Comparison of ENCODE assay signal across 30 mouse cellular contexts in the genomic region with DNA sequence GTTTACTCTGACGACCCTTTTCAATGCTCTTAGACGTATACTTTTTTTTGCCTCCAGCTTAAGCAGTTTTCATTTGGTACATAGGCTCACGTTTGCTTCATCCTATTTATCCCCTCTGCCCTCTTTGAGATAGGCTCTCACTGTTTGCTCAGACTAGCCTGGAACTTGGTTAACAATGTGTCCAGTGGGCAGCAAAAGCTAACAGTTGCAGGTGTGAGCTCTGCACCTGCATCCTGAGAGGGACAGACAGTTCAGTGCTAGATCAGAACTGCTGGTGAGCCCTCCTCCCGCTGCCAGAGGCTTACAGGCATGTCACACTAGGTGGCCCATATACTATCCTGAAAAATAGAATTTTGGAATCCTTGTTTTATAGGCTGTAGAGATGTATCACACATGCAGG. TPM values are rescaled to one million over a fixed set of nuclear protein-coding genes. Genes with fewer than 3 reads are reported as not detected.
DNase-seq lines count a peak whose midpoint lies in the region; ATAC-seq and TF ChIP-seq lines count a peak whose summit lies in the region.
"Had no signal": no experiment of that assay in that cellular context is flagged by ENCODE, and none has a peak within 500 bp of the region (broad histone marks: within the 10 kb centered on the region; RNA-seq: fewer than 3 reads in every experiment).

No protein-coding gene starts in this region.

- no peak overlapping the region for H3K4me2 ChIP-seq in heart, embryonic 11.5 days
- peak overlapping the region; percentile 25 for H3K4me2 ChIP-seq in midbrain, embryonic 12.5 days (replicated peaks)
- H3K4me2 ChIP-seq in midbrain, postnatal 0 days (ENCODE audit: low read depth, low read length, poor library complexity, severe bottlenecking): no peak overlapping the region
- H3K4me2 ChIP-seq in CH12.LX (ENCODE audit: insufficient read depth, low read depth, poor library complexity, severe bottlenecking): no peak overlapping the region; the same call in 1 of the 2 replicates
- H3K4me2 ChIP-seq: embryonic facial prominence, embryonic 13.5 days; limb, embryonic 13.5 days; liver, embryonic 13.5 days; lung, embryonic 14.5 days; neural tube, embryonic 15.5 days; stomach, embryonic 15.5 days had no signal

- TF ChIP-seq EP300 in CH12.LX (IDR thresholded peaks at IDR 0.05; ENCODE audit: low read length): no peak

- DNase-seq in heart, adult 11 months: peak; percentile 49
- DNase-seq in midbrain, postnatal 0 days (ENCODE audit: low spot score): no peak
- no peak for DNase-seq in CH12.LX (ENCODE audit: extremely low read depth)
- DNase-seq in thymus, postnatal 25 days: peak; percentile 52
- no peak for DNase-seq in spleen, postnatal 36 days (ENCODE audit: low spot score in 2 of 2)
- DNase-seq in urinary bladder, postnatal 36 days (ENCODE audit: low spot score in 2 of 2): no peak
- DNase-seq: adrenal gland, adult 2 months; cerebellum, adult 11 months; cerebellum, postnatal 10 days; gastrocnemius, adult 2 months; heart, postnatal 14 days; kidney, adult 9 months; kidney, postnatal 25 days; liver, embryonic 13.5 days; lung, embryonic 14.5 days; right cerebral cortex, adult 18-20 months; right cerebral cortex, postnatal 4 days had no signal

- peaks cover 18% of the 10 kb centered on the region for H3K4me1 ChIP-seq in heart, embryonic 11.5 days (ENCODE audit: control insufficient read depth, insufficient read depth, low read length)
- peaks cover 37% of the 10 kb centered on the region for H3K4me1 ChIP-seq in midbrain, embryonic 12.5 days
- peaks cover 18% of the 10 kb centered on the region; the same call in 1 of the 2 replicates for H3K4me1 ChIP-seq in midbrain, postnatal 0 days (ENCODE audit: insufficient read depth, low read length)
- H3K4me1 ChIP-seq in CH12.LX (ENCODE audit: control insufficient read depth in 1 of 2, insufficient read depth in 2 of 2): peaks cover 2 to 41% of the 10 kb centered on the region in 2 experiments; a peak in 3 of 4 replicates

- no peaks in the 10 kb centered on the region for H3K36me3 ChIP-seq in heart, embryonic 11.5 days (ENCODE audit: control insufficient read depth, insufficient read depth, low read length)
- peaks cover 17% of the 10 kb centered on the region for H3K36me3 ChIP-seq in midbrain, embryonic 12.5 days
- H3K36me3 ChIP-seq in midbrain, postnatal 0 days (ENCODE audit: insufficient read depth, low read length): peaks cover 4% of the 10 kb centered on the region; the same call in 1 of the 2 replicates
- H3K36me3 ChIP-seq in CH12.LX (replicated peaks in 1 of 2; ENCODE audit: control insufficient read depth in 1 of 2, insufficient read depth in 1 of 2, low read length in 1 of 2): peaks cover 20 to 53% of the 10 kb centered on the region in 2 experiments

- no peak overlapping the region for H3K27ac ChIP-seq in heart, embryonic 11.5 days (ENCODE audit: low read depth, low read length)
- peak overlapping the region; percentile 39; the same call in 1 of the 2 replicates for H3K27ac ChIP-seq in midbrain, embryonic 12.5 days (replicated peaks)
- H3K27ac ChIP-seq in midbrain, postnatal 0 days (ENCODE audit: low read depth, low read length): no peak overlapping the region
- H3K27ac ChIP-seq in CH12.LX (ENCODE audit: insufficient read depth, low read depth): no peak overlapping the region
- H3K27ac ChIP-seq: embryonic facial prominence, embryonic 13.5 days; gastrocnemius, adult 2 months; heart, embryonic 10.5 days; hindbrain, postnatal 0 days; limb, embryonic 13.5 days; liver, embryonic 13.5 days; neural tube, embryonic 15.5 days; stomach, embryonic 15.5 days had no signal

- WGBS in heart, embryonic 11.5 days (ENCODE audit: insufficient replicate concordance): 81% methylated on average over 4 of the region's 4 CpGs
- WGBS in midbrain, embryonic 12.5 days: 41% methylated on average over 4 of the region's 4 CpGs
- WGBS in midbrain, postnatal 0 days: 23% methylated on average over 4 of the region's 4 CpGs

- peak; percentile 36 for TF ChIP-seq POLR2A in CH12.LX (IDR thresholded peaks at IDR 0.05; ENCODE audit: low read depth, low read length)

- no peak overlapping the region for H3K4me3 ChIP-seq in heart, embryonic 11.5 days (ENCODE audit: low read depth, low read length)
- H3K4me3 ChIP-seq in midbrain, embryonic 12.5 days: no peak overlapping the region
- H3K4me3 ChIP-seq in midbrain, postnatal 0 days (ENCODE audit: low read depth, low read length): no peak overlapping the region
- no peak overlapping the region for H3K4me3 ChIP-seq in CH12.LX (replicated peaks in 1 of 3; ENCODE audit: low read depth in 2 of 3, low read length in 2 of 3, poor library complexity in 1 of 3)
- H3K4me3 ChIP-seq: embryonic facial prominence, embryonic 13.5 days; erythroblast, embryonic 14.5 days; gastrocnemius, adult 2 months; heart, embryonic 10.5 days; limb, embryonic 13.5 days; liver, embryonic 13.5 days; myocyte; neural tube, embryonic 15.5 days; stomach, embryonic 15.5 days had no signal

- dilution Hi-C loops in CH12.LX (cut with MboI; ENCODE audit: extremely low pct_ligation_motif_present, extremely low pct_unique_long_range_greater_than_20kb, low sequenced_read_pairs): no loop called here

- no peak overlapping the region for H3K9ac ChIP-seq in heart, embryonic 11.5 days (ENCODE audit: low read depth, low read length)
- H3K9ac ChIP-seq in midbrain, embryonic 12.5 days (replicated peaks): peak overlapping the region; percentile 20; the same call in 1 of the 2 replicates
- H3K9ac ChIP-seq in midbrain, postnatal 0 days (replicated peaks; ENCODE audit: low read length, poor library complexity, severe bottlenecking): no peak overlapping the region
- H3K9ac ChIP-seq in CH12.LX (ENCODE audit: insufficient read depth, low read depth): 0 out of 2 replicates have a peak overlapping the region, but pooled peaks have one; percentile 17
- H3K9ac ChIP-seq: embryonic facial prominence, embryonic 13.5 days; limb, embryonic 13.5 days; liver, embryonic 13.5 days; lung, embryonic 14.5 days; neural tube, embryonic 15.5 days; stomach, embryonic 15.5 days had no signal

- peaks cover 95% of the 10 kb centered on the region for H3K79me2 ChIP-seq in CH12.LX (replicated peaks; ENCODE audit: control insufficient read depth, extremely low read depth, insufficient read depth, poor library complexity, severe bottlenecking)

- H3K9me3 ChIP-seq in heart, embryonic 11.5 days (replicated peaks; ENCODE audit: control insufficient read depth, low read length): no peaks in the 10 kb centered on the region
- no peaks in the 10 kb centered on the region for H3K9me3 ChIP-seq in midbrain, embryonic 12.5 days
- no peaks in the 10 kb centered on the region for H3K9me3 ChIP-seq in midbrain, postnatal 0 days (ENCODE audit: low read length)
- no peaks in the 10 kb centered on the region for H3K9me3 ChIP-seq in CH12.LX (replicated peaks; ENCODE audit: low read length)
- H3K9me3 ChIP-seq: embryonic facial prominence, embryonic 13.5 days; G1E; heart, embryonic 10.5 days; limb, embryonic 13.5 days; liver, embryonic 13.5 days; neural tube, embryonic 15.5 days; stomach, embryonic 15.5 days had no signal

- in situ Hi-C loops in CH12.LX (cut with MboI; ENCODE audit: low pct_ligation_motif_present, low pct_unique_long_range_greater_than_20kb, low sequenced_read_pairs): no loop called here

- no peaks in the 10 kb centered on the region for H3K27me3 ChIP-seq in heart, embryonic 11.5 days (ENCODE audit: control insufficient read depth, insufficient read depth, low read length)
- H3K27me3 ChIP-seq in midbrain, embryonic 12.5 days: no peaks in the 10 kb centered on the region
- no peaks in the 10 kb centered on the region for H3K27me3 ChIP-seq in midbrain, postnatal 0 days (ENCODE audit: insufficient read depth, low read length)
- H3K27me3 ChIP-seq in CH12.LX (replicated peaks): no peaks in the 10 kb centered on the region
- H3K27me3 ChIP-seq: embryonic facial prominence, embryonic 13.5 days; limb, embryonic 13.5 days; liver, embryonic 13.5 days; neural tube, embryonic 15.5 days; stomach, embryonic 15.5 days had no signal

- no peak for TF ChIP-seq RAD21 in CH12.LX (IDR thresholded peaks at IDR 0.05; ENCODE audit: low read depth, low read length)

- TF ChIP-seq CTCF in midbrain, postnatal 0 days (IDR thresholded peaks at IDR 0.05): no peak
- TF ChIP-seq CTCF in CH12.LX (conservative IDR thresholded peaks at IDR 0.05 in 1 of 2, IDR thresholded peaks at IDR 0.05 in 1 of 2; ENCODE audit: low read depth in 2 of 2, low read length in 2 of 2): no peak

- no peak for ATAC-seq in heart, embryonic 11.5 days (replicated peaks; ENCODE audit: insufficient number of reproducible peaks, low FRiP score, low TSS enrichment)
- no peak for ATAC-seq in midbrain, embryonic 12.5 days (ENCODE audit: low FRiP score, low read depth)
- ATAC-seq in midbrain, postnatal 0 days (ENCODE audit: low FRiP score): no peak
- ATAC-seq: CD4-positive, CD25-positive, alpha-beta regulatory T cell, adult 4 months; hindbrain, postnatal 0 days; intestine, embryonic 16.5 days had no signal

TF ChIP-seq in CH12.LX, 34 proteins besides CTCF, POLR2A, EP300 and RAD21:
- no peak for TF ChIP-seq CHD1 (IDR thresholded peaks at IDR 0.05; ENCODE audit: low read depth, low read length)
- TF ChIP-seq MAX (IDR thresholded peaks at IDR 0.05; ENCODE audit: low read length): 0 out of 2 replicates have a peak, but pooled peaks have one; percentile 37

RNA-seq across cellular contexts. Expression of gene Aebp2, which starts 7.8 kb away (rescaled TPM):
- polyA plus RNA-seq in heart, embryonic 11.5 days (2014; fragmentation: Nextera tagmentation; extraction: Ambion mirVana): 8.3 and 12.4 TPM in 2 replicates
- 24.8 and 27.1 TPM in 2 replicates for polyA plus RNA-seq in midbrain, embryonic 12.5 days (2016; fragmentation: Nextera tagmentation; extraction: Ambion mirVana)
- total RNA-seq in midbrain, postnatal 0 days (2014; rRNA removed): 31.5 and 38.5 TPM in 2 replicates
- 3.9 and 5.3 TPM in 2 replicates for polyA plus RNA-seq in midbrain, postnatal 0 days (2015; fragmentation: Nextera tagmentation; extraction: Ambion mirVana)
- total RNA-seq in CH12.LX (2012; rRNA removed) (59.9 and 76.8 TPM in 2 replicates), CH12.LX (2014; rRNA removed) (54.4 and 62.1 TPM in 2 replicates)
- 63.3 and 70.8 TPM in 2 replicates for polyA plus RNA-seq in CH12.LX (2012; ENCODE audit: insufficient read length, low read depth)

Comparison
In these comparisons a context has a peak if more than half of its experiments do, and no peak if none do; other contexts are left out.
1. H3K9ac ChIP-seq: peak in midbrain, embryonic 12.5 days (single experiment) and CH12.LX (single experiment); none in heart, embryonic 11.5 days (single experiment) and midbrain, postnatal 0 days (single experiment).
2. DNase-seq: peak in heart, adult 11 months (single experiment) and thymus, postnatal 25 days (single experiment); none in midbrain, postnatal 0 days (single experiment), CH12.LX (single experiment), spleen, postnatal 36 days (0 of 2) and urinary bladder, postnatal 36 days (0 of 2).